ENCODE assay signal across 8 mouse cellular contexts in genomic region chr16:23550346-23550980, GRCm38 (mm10). TPM values are rescaled to one million over a fixed set of nuclear protein-coding genes. Genes with fewer than 3 reads are reported as not detected.
DNase-seq lines count a peak whose midpoint lies in the region; ATAC-seq and TF ChIP-seq lines count a peak whose summit lies in the region.

No protein-coding gene starts in this region.

- peak; percentile 56 for DNase-seq in CD4-positive helper T cell, adult 2 months (ENCODE audit: low read depth, low spot score)
- peak; percentile 17 for DNase-seq in Patski (ENCODE audit: low read depth, low spot score)
- DNase-seq in cerebellum, postnatal 36 days, result peak; percentile 61 to 69
- peak; percentile 45 for DNase-seq in gastrocnemius, postnatal 14 days
- DNase-seq in layer of hippocampus, adult 11-12 months (ENCODE audit: low spot score), result peak; percentile 70
- DNase-seq in lung, postnatal 10 days, result peak; percentile 78
- peak; percentile 49 for DNase-seq in ovary, postnatal 36 days (ENCODE audit: low spot score)
- peak; percentile 55 for DNase-seq in thymus, postnatal 25 days

- peak; percentile 89 for TF ChIP-seq CTCF in Patski (IDR thresholded peaks at IDR 0.05)

- ATAC-seq in Patski, result no peak

- no peaks in the 10 kb centered on the region for H3K27me3 ChIP-seq in Patski

- CTCF ChIA-PET in Patski (lab: Charles Lee), result interaction anchor here (0.6 to 7.2 kb wide), 11 partner anchors 12 to 466 kb away, joined by 3 to 54 read pairs (median 3); no protein-coding TSS in a partner anchor

- intact Hi-C loops in gastrocnemius, postnatal 14 days (cut with DNase I; ENCODE audit: low total_unique reads), result loop anchor here (5.0 kb wide), 2 partner anchors 347 to 402 kb away; no protein-coding TSS in a partner anchor

- in situ Hi-C loops in Patski (cut with MboI; ENCODE audit: low pct_unique_long_range_greater_than_20kb), result no loop called here

- POLR2A ChIA-PET in Patski (lab: Charles Lee), result interaction anchor here (1.1 kb wide), 1 partner anchor 347 kb away, joined by 3 read pairs; no protein-coding TSS in a partner anchor

RNA-seq across cellular contexts. Expression of gene Masp1, which starts 29.8 kb away (rescaled TPM):
- 81.4 TPM for polyA plus RNA-seq in Patski (2021)
- total RNA-seq in gastrocnemius, postnatal 14 days (2021), result 10 to 100 TPM; 14.7 to 17.3 TPM

RNA-seq across cellular contexts. Expression of gene Rtp4, which starts 30.4 kb away (rescaled TPM):
- polyA plus RNA-seq in Patski (2021), result 5.0 TPM
- total RNA-seq in gastrocnemius, postnatal 14 days (2021), result 1 to 10 TPM in 1 of 2 experiments, under 1 TPM in 1; 0.75 to 1.3 TPM

Comparison
In these comparisons a context has a peak if more than half of its experiments do, and no peak if none do; other contexts are left out.
1. DNase-seq: peak in every context shown above with its lines; median percentile 78 in lung, postnatal 10 days; 70 in layer of hippocampus, adult 11-12 months; 65 in cerebellum, postnatal 36 days; 56 in CD4-positive helper T cell, adult 2 months; 55 in thymus, postnatal 25 days; 49 in ovary, postnatal 36 days; 45 in gastrocnemius, postnatal 14 days; 17 in Patski.